In genomic region chrX:10108558-10108957, GRCm38 (mm10) we compare ENCODE assay signal across 23 mouse cellular contexts. TPM values are rescaled to one million over a fixed set of nuclear protein-coding genes. Genes with fewer than 3 reads are reported as not detected.
DNase-seq lines count a peak whose midpoint lies in the region; ATAC-seq and TF ChIP-seq lines count a peak whose summit lies in the region.
"Had no signal": no experiment of that assay in that cellular context is flagged by ENCODE, and none has a peak within 500 bp of the region (broad histone marks: within the 10 kb centered on the region; RNA-seq: fewer than 3 reads in every experiment).

No protein-coding gene starts in this region.

- TF ChIP-seq POLR2A in lung, adult 2 months (IDR thresholded peaks at IDR 0.05; ENCODE audit: borderline replicate concordance, extremely low read depth, low read depth, low read length): no peak
- no peak for TF ChIP-seq POLR2A in CH12.LX (IDR thresholded peaks at IDR 0.05; ENCODE audit: low read depth, low read length)

- no peaks in the 10 kb centered on the region for H3K36me3 ChIP-seq in forebrain, embryonic 14.5 days (ENCODE audit: control insufficient read depth, insufficient read depth, low read length)
- no peaks in the 10 kb centered on the region for H3K36me3 ChIP-seq in forebrain, embryonic 10.5 days (replicated peaks)
- H3K36me3 ChIP-seq in lung, embryonic 14.5 days (ENCODE audit: insufficient read depth): no peaks in the 10 kb centered on the region
- H3K36me3 ChIP-seq in CH12.LX (replicated peaks in 1 of 2; ENCODE audit: control insufficient read depth in 1 of 2, insufficient read depth in 1 of 2, low read length in 1 of 2): no peaks in the 10 kb centered on the region
- H3K36me3 ChIP-seq in kidney, embryonic 16.5 days (ENCODE audit: insufficient read depth, low read length): no peaks in the 10 kb centered on the region
- H3K36me3 ChIP-seq: embryonic facial prominence, embryonic 15.5 days; G1E; heart, embryonic 12.5 days; intestine, embryonic 15.5 days; midbrain, embryonic 10.5 days; neural tube, embryonic 12.5 days; stomach, embryonic 15.5 days had no signal

- no peak overlapping the region for H3K4me3 ChIP-seq in forebrain, embryonic 14.5 days (ENCODE audit: low read depth, low read length)
- no peak overlapping the region for H3K4me3 ChIP-seq in forebrain, embryonic 10.5 days
- no peak overlapping the region for H3K4me3 ChIP-seq in lung, embryonic 14.5 days (ENCODE audit: low read depth, low read length)
- H3K4me3 ChIP-seq in lung, adult 2 months (replicated peaks; ENCODE audit: extremely low read depth, low read depth, low read length): no peak overlapping the region
- H3K4me3 ChIP-seq in CH12.LX (replicated peaks in 1 of 3; ENCODE audit: low read depth in 2 of 3, low read length in 2 of 3, poor library complexity in 1 of 3): no peak overlapping the region
- H3K4me3 ChIP-seq in kidney, embryonic 16.5 days (ENCODE audit: low read length): no peak overlapping the region
- H3K4me3 ChIP-seq: embryonic facial prominence, embryonic 15.5 days; heart, embryonic 12.5 days; intestine, embryonic 15.5 days; midbrain, embryonic 10.5 days; neural tube, embryonic 12.5 days; stomach, embryonic 15.5 days had no signal

- 41% methylated on average over 4 of the region's 4 CpGs for WGBS in forebrain, embryonic 14.5 days
- WGBS in forebrain, embryonic 10.5 days: 78% methylated on average over 4 of the region's 4 CpGs
- WGBS in lung, embryonic 14.5 days: 48% methylated on average over 4 of the region's 4 CpGs
- WGBS in lung, adult 2 months: 37% methylated on average over 4 of the region's 4 CpGs
- WGBS in kidney, embryonic 16.5 days: 58% methylated on average over 4 of the region's 4 CpGs

- no peak for TF ChIP-seq CTCF in lung, embryonic 14.5 days (IDR thresholded peaks at IDR 0.05; ENCODE audit: low read depth)
- no peak for TF ChIP-seq CTCF in lung, adult 2 months (IDR thresholded peaks at IDR 0.05; ENCODE audit: insufficient read depth, low read length)
- TF ChIP-seq CTCF in CH12.LX (conservative IDR thresholded peaks at IDR 0.05 in 1 of 2, IDR thresholded peaks at IDR 0.05 in 1 of 2; ENCODE audit: low read depth in 2 of 2, low read length in 2 of 2): no peak

- in situ Hi-C loops in CH12.LX (cut with MboI; ENCODE audit: low pct_ligation_motif_present, low pct_unique_long_range_greater_than_20kb, low sequenced_read_pairs): no loop called here

- peak; percentile 42; the same call in 1 of the 2 replicates for ATAC-seq in forebrain, embryonic 14.5 days
- ATAC-seq in lung, embryonic 14.5 days (ENCODE audit: insufficient read depth): no peak
- no peak for ATAC-seq in kidney, embryonic 16.5 days (ENCODE audit: low FRiP score, low TSS enrichment)
- ATAC-seq: intestine, embryonic 15.5 days; liver, postnatal 0 days had no signal

- no peaks in the 10 kb centered on the region for H3K27me3 ChIP-seq in forebrain, embryonic 14.5 days (replicated peaks; ENCODE audit: control insufficient read depth, insufficient read depth, low read length)
- H3K27me3 ChIP-seq in forebrain, embryonic 10.5 days (ENCODE audit: poor library complexity, severe bottlenecking): no peaks in the 10 kb centered on the region
- H3K27me3 ChIP-seq in lung, embryonic 14.5 days (ENCODE audit: insufficient read depth, low read length): no peaks in the 10 kb centered on the region
- H3K27me3 ChIP-seq in CH12.LX (replicated peaks): no peaks in the 10 kb centered on the region
- H3K27me3 ChIP-seq in kidney, embryonic 16.5 days (ENCODE audit: insufficient read depth, low read length): no peaks in the 10 kb centered on the region
- H3K27me3 ChIP-seq: embryonic facial prominence, embryonic 15.5 days; heart, embryonic 12.5 days; intestine, embryonic 15.5 days; neural tube, embryonic 12.5 days; stomach, embryonic 15.5 days had no signal

- H3K9me3 ChIP-seq in forebrain, embryonic 14.5 days (replicated peaks; ENCODE audit: control insufficient read depth, low read length): no peaks in the 10 kb centered on the region
- H3K9me3 ChIP-seq in forebrain, embryonic 10.5 days: no peaks in the 10 kb centered on the region
- H3K9me3 ChIP-seq in lung, embryonic 14.5 days (ENCODE audit: low read depth, low read length): no peaks in the 10 kb centered on the region
- no peaks in the 10 kb centered on the region for H3K9me3 ChIP-seq in CH12.LX (replicated peaks; ENCODE audit: low read length)
- no peaks in the 10 kb centered on the region for H3K9me3 ChIP-seq in kidney, embryonic 16.5 days (ENCODE audit: low read length)
- H3K9me3 ChIP-seq: embryonic facial prominence, embryonic 15.5 days; G1E; heart, embryonic 12.5 days; intestine, embryonic 15.5 days; midbrain, embryonic 10.5 days; neural tube, embryonic 12.5 days; stomach, embryonic 15.5 days had no signal

- dilution Hi-C loops in CH12.LX (cut with MboI; ENCODE audit: extremely low pct_ligation_motif_present, extremely low pct_unique_long_range_greater_than_20kb, low sequenced_read_pairs): no loop called here

- no peak overlapping the region for H3K9ac ChIP-seq in forebrain, embryonic 14.5 days (ENCODE audit: low read length)
- no peak overlapping the region for H3K9ac ChIP-seq in lung, embryonic 14.5 days
- H3K9ac ChIP-seq in CH12.LX (ENCODE audit: insufficient read depth, low read depth): no peak overlapping the region
- no peak overlapping the region for H3K9ac ChIP-seq in kidney, embryonic 16.5 days (replicated peaks; ENCODE audit: low read length)
- H3K9ac ChIP-seq: embryonic facial prominence, embryonic 15.5 days; heart, embryonic 12.5 days; hindbrain, embryonic 14.5 days; intestine, embryonic 15.5 days; liver, postnatal 0 days; neural tube, embryonic 12.5 days; stomach, embryonic 15.5 days had no signal

- no peak for TF ChIP-seq RAD21 in CH12.LX (IDR thresholded peaks at IDR 0.05; ENCODE audit: low read depth, low read length)

- H3K27ac ChIP-seq in forebrain, embryonic 14.5 days (ENCODE audit: low read depth, low read length): no peak overlapping the region
- no peak overlapping the region for H3K27ac ChIP-seq in forebrain, embryonic 10.5 days
- H3K27ac ChIP-seq in lung, embryonic 14.5 days (ENCODE audit: low read depth): no peak overlapping the region
- no peak overlapping the region for H3K27ac ChIP-seq in CH12.LX (ENCODE audit: insufficient read depth, low read depth)
- H3K27ac ChIP-seq in kidney, embryonic 16.5 days (ENCODE audit: low read length): no peak overlapping the region
- H3K27ac ChIP-seq: embryonic facial prominence, embryonic 15.5 days; hindbrain, embryonic 14.5 days; intestine, embryonic 15.5 days; midbrain, embryonic 10.5 days; neural tube, embryonic 12.5 days; stomach, embryonic 15.5 days had no signal

- H3K79me2 ChIP-seq in CH12.LX (replicated peaks; ENCODE audit: control insufficient read depth, extremely low read depth, insufficient read depth, poor library complexity, severe bottlenecking): no peaks in the 10 kb centered on the region

- H3K4me2 ChIP-seq in forebrain, embryonic 14.5 days (ENCODE audit: low read length): no peak overlapping the region
- H3K4me2 ChIP-seq in lung, embryonic 14.5 days: no peak overlapping the region
- H3K4me2 ChIP-seq in CH12.LX (ENCODE audit: insufficient read depth, low read depth, poor library complexity, severe bottlenecking): peak overlapping the region; percentile 31
- no peak overlapping the region for H3K4me2 ChIP-seq in kidney, embryonic 16.5 days (replicated peaks; ENCODE audit: low read depth, low read length)
- H3K4me2 ChIP-seq: embryonic facial prominence, embryonic 15.5 days; heart, embryonic 12.5 days; hindbrain, embryonic 14.5 days; intestine, embryonic 15.5 days; neural tube, embryonic 12.5 days; stomach, embryonic 15.5 days had no signal

- no peaks in the 10 kb centered on the region for H3K4me1 ChIP-seq in forebrain, embryonic 14.5 days (ENCODE audit: control insufficient read depth, insufficient read depth, low read length)
- no peaks in the 10 kb centered on the region for H3K4me1 ChIP-seq in forebrain, embryonic 10.5 days
- H3K4me1 ChIP-seq in lung, embryonic 14.5 days (ENCODE audit: insufficient read depth): no peaks in the 10 kb centered on the region
- H3K4me1 ChIP-seq in lung, adult 2 months (ENCODE audit: control insufficient read depth, insufficient read depth, low read length): no peaks in the 10 kb centered on the region
- H3K4me1 ChIP-seq in CH12.LX (ENCODE audit: control insufficient read depth in 1 of 2, insufficient read depth in 2 of 2): peaks cover 0 to 3% of the 10 kb centered on the region in 2 experiments; a peak in 1 of 4 replicates
- H3K4me1 ChIP-seq in kidney, embryonic 16.5 days (ENCODE audit: insufficient read depth, low read length): no peaks in the 10 kb centered on the region
- H3K4me1 ChIP-seq: embryonic facial prominence, embryonic 15.5 days; heart, embryonic 12.5 days; intestine, embryonic 15.5 days; midbrain, embryonic 10.5 days; neural tube, embryonic 12.5 days; stomach, embryonic 15.5 days had no signal

- no peak for TF ChIP-seq EP300 in CH12.LX (IDR thresholded peaks at IDR 0.05; ENCODE audit: low read length)

- DNase-seq in forebrain, embryonic 14.5 days (ENCODE audit: low spot score): peak; percentile 62
- no peak for DNase-seq in forebrain, embryonic 10.5 days (ENCODE audit: extremely low spot score, low spot score)
- DNase-seq in lung, embryonic 14.5 days: peak; percentile 32
- no peak for DNase-seq in lung, adult 2 months
- DNase-seq in CH12.LX (ENCODE audit: extremely low read depth): peak; percentile 48
- peak; percentile 16 for DNase-seq in fat pad, adult 2 months (ENCODE audit: extremely low read depth, low read depth, low spot score)
- no peak for DNase-seq in adrenal gland, postnatal 36 days
- DNase-seq: adrenal gland, adult 8-10 months; cerebellum, adult 18-20 months; gastrocnemius, postnatal 14 days; kidney, postnatal 10 days; liver, postnatal 0 days; thymus, adult 2 months had no signal

TF ChIP-seq in CH12.LX, 34 proteins besides CTCF, POLR2A, EP300 and RAD21 (continues in another document):
- TF ChIP-seq HCFC1 (IDR thresholded peaks at IDR 0.05; ENCODE audit: low read depth, low read length) (no peak), MXI1 (IDR thresholded peaks at IDR 0.05; ENCODE audit: low read depth, low read length) (no peak), BHLHE40 (IDR thresholded peaks at IDR 0.05; ENCODE audit: low read depth, low read length) (no peak), ZC3H11A (IDR thresholded peaks at IDR 0.05; ENCODE audit: low read depth, low read length) (no peak), MAFK (IDR thresholded peaks at IDR 0.05; ENCODE audit: insufficient replicate concordance, low read length) (peak; percentile 98), SIN3A (IDR thresholded peaks at IDR 0.05; ENCODE audit: low read length) (no peak)

RNA-seq across cellular contexts. Expression of gene Srpx, which starts 9.0 kb away (rescaled TPM):
- polyA plus RNA-seq in forebrain, embryonic 14.5 days (2014; fragmentation: Nextera tagmentation; extraction: Ambion mirVana): 3.5 and 4.4 TPM in 2 replicates
- polyA plus RNA-seq in forebrain, embryonic 10.5 days (2016; fragmentation: Nextera tagmentation; extraction: Ambion mirVana): 2.5 and 3.1 TPM in 2 replicates
- polyA plus RNA-seq in lung, embryonic 14.5 days (2014; fragmentation: Nextera tagmentation; extraction: Ambion mirVana): 17.4 and 19.3 TPM in 2 replicates
- 20.7 and 22.2 TPM in 2 replicates for polyA plus RNA-seq in lung, adult 2 months (2012; rRNA removed)
- total RNA-seq in CH12.LX (2012; rRNA removed) (not detected in 2 replicates), CH12.LX (2014; rRNA removed) (not detected in 2 replicates)
- not detected in 2 replicates for polyA plus RNA-seq in CH12.LX (2012; ENCODE audit: insufficient read length, low read depth)
- 1 to 10 TPM; 5.9 to 8.1 TPM for total RNA-seq in adrenal gland, postnatal 36 days (2021)
- polyA plus RNA-seq in kidney, embryonic 16.5 days (2015; fragmentation: Nextera tagmentation; extraction: Ambion mirVana): 19.9 and 25.7 TPM in 2 replicates
- total RNA-seq: G1E; monocyte, adult 5-6 weeks had no signal
- polyA plus RNA-seq: G1E had no signal

Comparison
In these comparisons a context has a peak if more than half of its experiments do, and no peak if none do; other contexts are left out.
1. DNase-seq: peak in forebrain, embryonic 14.5 days (single experiment), lung, embryonic 14.5 days (single experiment), CH12.LX (single experiment) and fat pad, adult 2 months (single experiment); none in forebrain, embryonic 10.5 days (single experiment), lung, adult 2 months (single experiment) and adrenal gland, postnatal 36 days (0 of 2).